Mouse (Mus musculus): ENCODE results near the gene Gpr21. TPM values are rescaled to one million over a fixed set of nuclear protein-coding genes. Genes with fewer than 3 reads are reported as not detected.

Gpr21 gene
- polyA plus RNA-seq (2012; rRNA removed) = 0.03 TPM in 2 replicates

DNA sequence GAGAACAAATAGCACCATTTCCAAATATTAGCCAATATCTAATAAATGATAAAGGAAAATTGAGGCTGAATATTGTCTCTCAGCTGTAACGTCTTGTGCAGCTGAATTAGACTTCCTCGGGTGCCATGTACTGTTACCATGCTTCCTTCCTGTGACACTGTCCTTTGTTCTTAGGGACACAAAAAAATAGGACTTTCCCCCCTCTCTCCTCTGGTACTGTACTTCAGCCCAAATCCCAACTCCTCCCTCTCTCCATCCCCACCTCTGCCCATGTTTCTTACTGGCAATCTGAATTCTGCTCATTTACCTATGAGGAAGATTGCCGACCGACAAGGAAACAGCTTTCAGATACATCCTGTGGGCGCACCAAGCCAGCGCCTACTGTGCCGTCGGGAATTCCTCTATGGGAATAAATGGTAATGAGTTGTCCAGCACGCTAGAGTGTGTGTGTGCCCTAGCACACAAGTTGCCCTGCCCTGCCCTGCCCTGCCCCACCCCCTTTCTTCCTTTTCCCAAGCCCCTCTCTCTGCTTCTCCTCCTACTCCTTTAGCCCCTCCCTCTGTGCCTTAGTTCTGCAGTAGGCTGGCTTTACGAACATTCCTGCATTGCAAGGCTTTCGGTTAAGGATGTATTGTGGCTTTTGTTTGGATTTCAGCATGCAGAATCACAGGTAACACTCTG lies at the start of gene Gpr21:
Gene Gpr21, plus strand, starts transcription at position 303 of the 681 bp plus-strand sequence.

Other genes with a start within 250 kb of the Gpr21 start
- not detected in 2 replicates for gene Olfr368, start 189.8 kb upstream of the Gpr21 start, polyA plus RNA-seq (2012; rRNA removed)
- gene Pdcl, start 157.0 kb upstream of the Gpr21 start, polyA plus RNA-seq (2012; rRNA removed) = 6.9 and 7.5 TPM in 2 replicates
- 4.3 and 4.7 TPM in 2 replicates for gene Rc3h2, start 93.4 kb upstream of the Gpr21 start, polyA plus RNA-seq (2012; rRNA removed)
- gene Zbtb26, start 73.2 kb upstream of the Gpr21 start, polyA plus RNA-seq (2012; rRNA removed) = 2.1 and 2.3 TPM in 2 replicates
- 3.8 and 5.0 TPM in 2 replicates for gene Zbtb6, start 73.2 kb upstream of the Gpr21 start, polyA plus RNA-seq (2012; rRNA removed)
- 5.8 and 6.1 TPM in 2 replicates for gene Rabgap1, start 73.1 kb upstream of the Gpr21 start, polyA plus RNA-seq (2012; rRNA removed)
- gene Strbp, start 187.5 kb downstream of the Gpr21 start, polyA plus RNA-seq (2012; rRNA removed) = 8.6 and 9.0 TPM in 2 replicates